Mouse (Mus musculus) thymus, postnatal 36 days (tissue): ENCODE results near the gene Ccn6.

Experiments
- DNase-seq, 2 experiments: peaks; one replicate each; pipeline ENCODE4 v3.0.0; 2022; ENCODE audit warnings: mixed read lengths in 2 of 2

The Ccn6 gene

DNA sequence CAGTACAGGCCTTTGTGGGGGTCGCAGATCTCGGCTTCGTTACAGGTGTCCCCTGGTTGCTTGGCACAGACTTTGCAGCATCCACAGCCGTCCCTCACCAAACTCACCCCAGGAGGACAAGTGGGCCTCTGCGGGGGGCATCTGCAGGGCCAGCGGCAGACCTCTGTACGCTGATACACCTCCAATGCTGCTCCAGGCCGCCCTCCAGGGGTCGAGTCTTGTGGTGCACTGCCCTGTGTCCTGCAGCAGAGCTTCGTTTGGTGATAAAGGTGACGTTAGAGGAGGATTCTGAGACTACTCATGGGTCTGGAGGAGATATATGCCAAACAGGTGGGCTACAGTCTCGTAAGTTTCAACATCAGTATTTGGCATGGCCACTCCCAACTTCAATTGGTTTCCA is 5.3 kb downstream of the Ccn6 start:
- DNase-seq: peak in 1 of 2 experiments; percentile 44

GRCm38 (mm10) chr10:39157321-39157720 is 6.3 kb downstream of the Ccn6 start:
- no peak for DNase-seq

- DNase-seq: no peak
Observed at GRCm38 (mm10) chr10:39156719-39157118, 6.9 kb downstream of the Ccn6 start.

DNA sequence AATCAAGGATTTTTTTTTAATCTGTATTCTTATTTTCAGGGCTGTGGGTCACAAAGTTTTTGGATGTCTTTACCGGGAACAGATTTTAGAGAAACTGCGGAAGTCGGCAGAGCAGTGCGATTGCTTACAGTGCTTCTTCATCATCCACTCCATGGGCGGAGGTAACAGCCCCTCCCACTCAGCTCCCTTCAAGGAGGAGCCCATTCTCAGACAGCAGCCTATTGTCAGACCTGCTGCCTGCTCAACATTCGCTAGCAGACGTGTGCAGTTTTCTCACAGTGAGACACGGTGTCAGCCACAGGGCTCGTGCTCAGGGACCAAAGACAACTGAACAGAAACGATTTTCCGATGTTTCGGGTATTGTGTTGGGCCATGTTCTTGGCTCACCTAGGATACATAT is 21.4 kb downstream of the Ccn6 start:
- DNase-seq: no peak

- no peak for DNase-seq
Observed at GRCm38 (mm10) chr10:39141401-39141800, 22.2 kb downstream of the Ccn6 start.

DNA sequence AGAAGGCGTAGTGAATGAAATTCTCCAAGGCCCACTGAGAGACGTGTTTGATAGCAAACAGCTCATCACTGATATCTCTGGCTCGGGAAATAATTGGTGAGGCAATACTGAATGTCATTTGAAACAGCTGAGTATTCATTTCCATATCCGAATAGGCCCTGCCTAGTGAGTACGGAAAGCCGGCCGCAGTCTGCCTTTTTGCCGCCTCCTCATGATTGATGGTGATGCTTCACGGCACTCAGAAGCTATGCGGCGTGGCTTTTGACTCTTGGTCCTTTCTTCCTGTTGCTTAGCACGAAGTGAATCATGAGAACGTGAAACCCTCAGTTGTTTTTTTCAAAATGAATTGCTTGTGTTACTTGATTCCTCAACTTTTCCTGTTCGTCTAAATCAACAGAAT is 22.8 kb downstream of the Ccn6 start:
- DNase-seq: no peak

DNA sequence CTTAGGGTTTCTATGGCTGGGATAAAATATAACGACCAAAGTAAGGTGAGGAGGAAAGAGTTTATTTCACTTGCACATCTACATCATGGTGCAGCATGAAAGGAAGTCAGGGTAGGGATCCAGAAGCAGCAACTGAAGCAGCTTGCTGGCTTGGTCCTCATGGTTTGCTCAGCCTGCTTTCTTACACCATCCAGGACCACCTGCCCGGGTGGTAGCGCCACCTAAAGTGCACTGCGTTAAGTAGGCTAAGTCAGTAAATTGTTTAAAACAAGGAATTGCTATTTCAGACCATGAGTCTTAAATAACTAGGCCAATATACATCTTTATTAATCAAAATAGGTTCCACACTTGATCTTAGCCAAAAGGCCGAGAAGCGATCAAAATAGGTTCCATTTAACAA is 24.8 kb downstream of the Ccn6 start:
- DNase-seq: peak; percentile 42 to 63

DNA sequence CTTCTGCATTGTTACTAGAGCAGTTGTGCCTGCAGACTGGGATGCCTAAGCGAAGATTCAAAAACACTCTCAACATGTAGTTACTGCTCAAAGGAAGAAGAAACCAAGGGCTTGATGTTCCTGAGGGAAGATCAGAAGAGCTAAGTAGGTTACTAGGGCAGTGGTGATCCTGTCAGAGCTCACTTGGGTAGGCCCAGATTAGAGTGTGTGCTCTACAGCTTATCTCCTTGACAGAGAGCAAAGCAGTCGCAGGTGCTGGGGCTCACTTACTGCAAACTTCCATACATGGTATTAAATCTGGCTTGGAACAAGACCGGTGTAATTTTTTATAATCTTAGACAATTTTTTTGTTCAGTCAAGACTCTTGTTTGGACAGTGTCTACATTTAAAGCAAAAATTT is 25.8 kb downstream of the Ccn6 start:
- peak; percentile 30 to 66 for DNase-seq

DNA sequence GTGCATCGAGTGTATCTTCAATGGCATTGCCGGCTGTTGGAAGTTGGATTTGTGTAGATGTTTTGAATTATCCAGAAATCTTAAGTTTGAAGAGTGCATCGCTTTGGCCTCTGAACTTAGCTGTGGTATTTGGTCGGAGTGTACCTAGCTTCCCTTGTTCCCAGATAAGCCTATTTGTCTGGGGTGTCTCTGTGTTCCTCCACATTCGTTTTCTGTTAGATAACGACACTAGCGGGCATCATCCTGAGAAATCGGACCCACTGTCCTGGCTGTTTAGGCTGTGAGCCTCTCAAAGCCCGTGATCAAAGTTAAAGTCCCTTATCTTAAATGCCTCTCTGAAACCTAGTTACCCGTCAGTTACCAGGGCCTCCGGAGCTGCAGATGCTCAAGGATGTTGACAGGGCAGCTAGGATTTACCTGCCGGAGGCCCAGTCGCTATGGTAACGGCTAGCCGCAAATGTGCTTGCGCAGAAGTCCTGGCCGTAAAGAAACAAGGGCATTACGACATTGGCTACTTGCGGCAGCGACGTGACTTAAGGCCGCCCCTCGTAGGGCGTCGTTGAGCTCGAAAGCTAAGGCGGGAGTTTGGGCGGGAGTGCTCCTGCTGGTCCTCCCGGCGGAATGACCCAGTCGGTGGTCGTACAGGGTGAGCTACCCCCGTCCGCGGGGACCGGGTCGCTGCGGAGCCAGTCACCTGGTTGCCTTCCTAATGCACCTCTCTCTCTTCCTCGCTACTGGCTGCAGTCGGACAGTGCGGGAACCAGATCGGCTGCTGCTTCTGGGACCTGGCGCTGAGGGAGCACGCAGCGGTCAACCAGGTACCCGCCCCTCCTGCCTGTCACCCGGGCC is 29.9 kb downstream of the Ccn6 start, which contains the start of the genes Fam229b and Tube1:
TSS of gene Fam229b (minus strand) at position 453 of the 849 bp plus-strand sequence.
TSS of gene Tube1 (plus strand) at position 515 of the 849 bp plus-strand sequence.
- DNase-seq: peak; percentile 86 to 93

- DNase-seq: no peak
Observed at GRCm38 (mm10) chr10:39121412-39121811, 42.2 kb downstream of the Ccn6 start.

- no peak for DNase-seq
Observed at GRCm38 (mm10) chr10:39109489-39109874, 54.1 kb downstream of the Ccn6 start.

GRCm38 (mm10) chr10:39108837-39109488 is 54.6 kb downstream of the Ccn6 start:
- no peak for DNase-seq

DNA sequence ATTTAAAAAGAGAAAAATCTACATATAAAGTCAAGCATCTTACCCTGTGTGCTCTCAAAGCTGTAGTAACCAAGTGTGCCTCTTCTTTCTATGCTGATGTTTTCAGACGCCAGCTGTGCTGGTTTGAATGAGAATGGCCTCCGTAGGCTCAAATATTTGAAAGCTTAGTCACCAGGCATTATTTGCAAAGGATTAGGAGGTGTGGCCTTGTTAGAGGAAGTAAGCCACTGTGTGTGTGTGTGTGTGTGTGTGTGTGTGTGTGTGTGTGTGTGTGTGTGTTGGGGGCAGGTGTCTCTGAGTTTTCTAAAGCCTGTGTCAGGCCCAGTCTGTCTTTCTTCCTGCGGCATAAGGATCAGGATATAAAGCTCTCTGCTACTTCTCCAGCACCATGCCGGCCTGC is 56.7 kb downstream of the Ccn6 start:
- DNase-seq: no peak

GRCm38 (mm10) chr10:39106413-39106812 is 57.2 kb downstream of the Ccn6 start:
- DNase-seq: no peak

DNA sequence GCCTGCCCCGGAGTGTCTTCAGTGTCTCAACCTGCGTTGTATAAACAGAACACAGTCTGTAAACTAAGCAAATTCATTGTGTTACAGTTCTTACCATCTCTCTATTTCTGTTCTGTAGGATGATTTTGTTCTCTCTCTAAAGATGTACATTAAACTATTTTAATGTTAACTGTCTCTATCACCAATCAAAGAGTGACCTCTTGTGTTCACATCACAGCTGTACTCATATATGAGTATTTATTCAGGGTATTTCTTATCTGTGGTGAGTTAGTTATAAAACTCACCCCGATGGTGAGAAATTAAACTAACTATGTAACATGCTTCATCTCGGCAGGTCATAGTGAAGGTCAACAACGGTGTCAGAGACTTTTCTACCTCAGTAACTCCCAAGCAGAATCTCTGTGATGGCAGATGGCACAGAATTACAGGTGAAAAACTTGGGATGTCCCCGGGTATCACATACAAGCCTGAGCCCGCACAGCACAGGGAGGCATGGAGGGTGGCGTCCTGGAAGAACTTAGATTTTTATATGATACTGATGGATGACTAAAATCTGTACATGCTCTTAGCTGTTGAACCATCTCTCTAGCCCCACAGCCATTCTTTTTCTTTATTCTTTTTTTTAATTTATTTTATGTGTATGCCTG is 58.7 kb downstream of the Ccn6 start:
- DNase-seq: no peak
